Mouse (Mus musculus) erythroblast, embryonic 14.5 days (primary cell): Measurements from ENCODE around the gene Iqcd. TPM values are rescaled to one million over a fixed set of nuclear protein-coding genes. Genes with fewer than 3 reads are reported as not detected.
A peak's percentile ranks its signal among the peaks of the same experiment; 100 is the strongest.

Experiments
- H3K27me3 ChIP-seq: 2 replicates; pipeline ENCODE4 v1.6.1; 2012; ENCODE audit warnings: inconsistent platforms; ENCODE audit not compliant: control insufficient read depth
- H3K36me3 ChIP-seq: 2 replicates; pipeline ENCODE4 v1.6.1; 2012; ENCODE audit warnings: mild to moderate bottlenecking, inconsistent platforms; ENCODE audit not compliant: control insufficient read depth
- H3K4me1 ChIP-seq: 2 replicates; pipeline ENCODE4 v1.6.1; 2012; ENCODE audit warnings: inconsistent platforms; ENCODE audit not compliant: control insufficient read depth
- H3K4me3 ChIP-seq: replicated peaks from 2 replicates; pipeline ENCODE3; 2012; ENCODE audit warnings: moderate library complexity, mild to moderate bottlenecking, inconsistent platforms
- H3K9me3 ChIP-seq: 2 replicates; pipeline ENCODE4 v1.6.1; 2012; ENCODE audit warnings: low read length, inconsistent platforms, mixed read lengths; ENCODE audit not compliant: control insufficient read depth
- GATA1 ChIP-seq: IDR thresholded peaks from 2 replicates; pipeline ENCODE4 v1.6.1; 2012; ENCODE audit warnings: low read length, inconsistent platforms, mixed read lengths
- TAL1 ChIP-seq: IDR thresholded peaks from 3 replicates; pipeline ENCODE4 v1.6.1; 2012; ENCODE audit warnings: low read length, inconsistent platforms, mixed read lengths
- polyA plus RNA-seq: library from polyadenylated mRNA; stranded (reverse); fragments of >175 nt; gene quantifications from 2 replicates; pipeline ENCODE4 v1.2.3, GENCODE M21; 2012

Iqcd gene
- polyA plus RNA-seq, 1 experiment, result 1.3 TPM

- H3K36me3 ChIP-seq, result peaks cover 6% of the 10 kb centered on the region
- H3K9me3 ChIP-seq, result peaks cover 17% of the 10 kb centered on the region
- H3K4me1 ChIP-seq, result peaks cover 48% of the 10 kb centered on the region
- no peak overlapping the region for H3K4me3 ChIP-seq
- H3K27me3 ChIP-seq, result no peaks in the 10 kb centered on the region; the same call in 1 of the 2 replicates
- no peak for TF ChIP-seq GATA1
- TF ChIP-seq TAL1, result no peak
Observed at GRCm38 (mm10) chr5:120592141-120592540, 3.3 kb downstream of the Iqcd start.

- no peak for TF ChIP-seq TAL1
- TF ChIP-seq GATA1, result no peak
- Histone ChIP-seq H3K9me3 (peaks cover 17% of the 10 kb centered on the region), H3K4me3 (no peak overlapping the region), H3K36me3 (peaks cover 8% of the 10 kb centered on the region), H3K4me1 (peaks cover 58% of the 10 kb centered on the region), H3K27me3 (no peaks in the 10 kb centered on the region; the same call in 1 of the 2 replicates)
Observed at GRCm38 (mm10) chr5:120594485-120594884, 5.7 kb downstream of the Iqcd start.

- TF ChIP-seq GATA1 (peak; percentile 54; the same call in 1 of the 2 replicates), TAL1 (no peak)
- H3K4me3 ChIP-seq, result peak overlapping the region; percentile 30
- no peaks in the 10 kb centered on the region for H3K27me3 ChIP-seq
- H3K9me3 ChIP-seq, result no peaks in the 10 kb centered on the region; the same call in 1 of the 2 replicates
- H3K4me1 ChIP-seq, result peaks cover 63% of the 10 kb centered on the region
- peaks cover 9% of the 10 kb centered on the region for H3K36me3 ChIP-seq
Observed at GRCm38 (mm10) chr5:120599625-120600024, 10.8 kb downstream of the Iqcd start.

- TF ChIP-seq TAL1 (no peak), GATA1 (no peak)
- Histone ChIP-seq H3K36me3 (peaks cover 9% of the 10 kb centered on the region), H3K27me3 (no peaks in the 10 kb centered on the region), H3K9me3 (no peaks in the 10 kb centered on the region; the same call in 1 of the 2 replicates), H3K4me1 (peaks cover 71% of the 10 kb centered on the region), H3K4me3 (no peak overlapping the region)
Observed at GRCm38 (mm10) chr5:120600946-120601668, 12.3 kb downstream of the Iqcd start.

- Histone ChIP-seq H3K27me3 (no peaks in the 10 kb centered on the region), H3K9me3 (no peaks in the 10 kb centered on the region; the same call in 1 of the 2 replicates), H3K4me3 (no peak overlapping the region), H3K4me1 (peaks cover 72% of the 10 kb centered on the region), H3K36me3 (peaks cover 9% of the 10 kb centered on the region)
- TF ChIP-seq TAL1 (no peak), GATA1 (no peak)
Observed at GRCm38 (mm10) chr5:120602210-120602609, 13.4 kb downstream of the Iqcd start.

- H3K36me3 ChIP-seq, result peaks cover 12% of the 10 kb centered on the region
- TF ChIP-seq TAL1 (no peak), GATA1 (no peak)
- H3K9me3 ChIP-seq, result no peaks in the 10 kb centered on the region; the same call in 1 of the 2 replicates
- peaks cover 64% of the 10 kb centered on the region for H3K4me1 ChIP-seq
- no peaks in the 10 kb centered on the region for H3K27me3 ChIP-seq
- no peak overlapping the region for H3K4me3 ChIP-seq
Observed at GRCm38 (mm10) chr5:120603515-120603914, 14.7 kb downstream of the Iqcd start.

GRCm38 (mm10) chr5:120604839-120605238, 16.0 kb downstream of the Iqcd start:
- TF ChIP-seq TAL1, result no peak
- Histone ChIP-seq H3K9me3 (no peaks in the 10 kb centered on the region; the same call in 1 of the 2 replicates), H3K27me3 (no peaks in the 10 kb centered on the region), H3K4me3 (peak overlapping the region; percentile 52), H3K4me1 (peaks cover 54% of the 10 kb centered on the region), H3K36me3 (peaks cover 20% of the 10 kb centered on the region)

GRCm38 (mm10) chr5:120605241-120605661, 16.4 kb downstream of the Iqcd start:
- no peak for TF ChIP-seq TAL1
- TF ChIP-seq GATA1, result no peak
- peak overlapping the region; percentile 52 for H3K4me3 ChIP-seq
- H3K4me1 ChIP-seq, result peaks cover 50% of the 10 kb centered on the region
- no peaks in the 10 kb centered on the region for H3K27me3 ChIP-seq
- H3K36me3 ChIP-seq, result peaks cover 24% of the 10 kb centered on the region
- no peaks in the 10 kb centered on the region; the same call in 1 of the 2 replicates for H3K9me3 ChIP-seq

- Histone ChIP-seq H3K9me3 (no peaks in the 10 kb centered on the region; the same call in 1 of the 2 replicates), H3K36me3 (peaks cover 24% of the 10 kb centered on the region), H3K4me3 (peak overlapping the region; percentile 52), H3K27me3 (no peaks in the 10 kb centered on the region), H3K4me1 (peaks cover 46% of the 10 kb centered on the region)
- TF ChIP-seq TAL1 (no peak), GATA1 (no peak)
Observed at GRCm38 (mm10) chr5:120605688-120606087, 16.9 kb downstream of the Iqcd start.
